Mouse (Mus musculus): ENCODE results near the gene Gm8797.

- TF ChIP-seq CTCF (IDR thresholded peaks at IDR 0.05; ENCODE audit: control insufficient read depth, insufficient read depth, low read length) (no peak), POLR2A (IDR thresholded peaks at IDR 0.05; ENCODE audit: borderline replicate concordance, control insufficient read depth, low read depth, low read length) (no peak)
Observed at GRCm38 (mm10) chr3:5766256-5766655, 15.7 kb downstream of the Gm8797 start.

Data from bone marrow, adult 2 months (tissue).